Mouse (Mus musculus): ENCODE results near the gene Vti1a. TPM values are rescaled to one million over a fixed set of nuclear protein-coding genes. Genes with fewer than 3 reads are reported as not detected.

Vti1a gene
- polyA plus RNA-seq, 1 experiment from 2014 or later = 19.4 TPM

- no peak overlapping the region for H3K4me3 ChIP-seq (ENCODE audit: low read depth, low read length)
- H3K4me2 ChIP-seq (replicated peaks; ENCODE audit: low read depth) = no peak overlapping the region
- H3K9ac ChIP-seq (ENCODE audit: low read length) = no peak overlapping the region
- TF ChIP-seq CTCF (IDR thresholded peaks at IDR 0.05; ENCODE audit: low read depth) (no peak), EP300 (optimal IDR thresholded peaks at IDR 0.05) (no peak)
- ATAC-seq (ENCODE audit: low FRiP score, low TSS enrichment) (no peak), DNase-seq (ENCODE audit: low spot score) (no peak)
- H3K27me3 ChIP-seq (ENCODE audit: control insufficient read depth, insufficient read depth, low read length) = no peaks in the 10 kb centered on the region
- no peaks in the 10 kb centered on the region for H3K4me1 ChIP-seq (replicated peaks; ENCODE audit: control insufficient read depth, insufficient read depth)
- no peaks in the 10 kb centered on the region for H3K9me3 ChIP-seq (ENCODE audit: control insufficient read depth, low read length)
- WGBS = 90% methylated on average over 9 of the region's 9 CpGs
- no peaks in the 10 kb centered on the region for H3K36me3 ChIP-seq (ENCODE audit: control insufficient read depth, insufficient read depth, low read length)
- no peak overlapping the region for H3K27ac ChIP-seq (replicated peaks)
Measured at GRCm38 (mm10) chr19:55362606-55363005, 46.5 kb downstream of the Vti1a start.

GRCm38 (mm10) chr19:55369691-55370090 is 53.6 kb downstream of the Vti1a start:
- Histone ChIP-seq H3K4me3 (ENCODE audit: low read depth, low read length) (no peak overlapping the region), H3K36me3 (ENCODE audit: control insufficient read depth, insufficient read depth, low read length) (no peaks in the 10 kb centered on the region), H3K9ac (ENCODE audit: low read length) (no peak overlapping the region), H3K9me3 (ENCODE audit: control insufficient read depth, low read length) (no peaks in the 10 kb centered on the region), H3K4me2 (replicated peaks; ENCODE audit: low read depth) (no peak overlapping the region), H3K4me1 (replicated peaks; ENCODE audit: control insufficient read depth, insufficient read depth) (no peaks in the 10 kb centered on the region), H3K27me3 (ENCODE audit: control insufficient read depth, insufficient read depth, low read length) (no peaks in the 10 kb centered on the region), H3K27ac (replicated peaks) (no peak overlapping the region)
- DNase-seq (ENCODE audit: low spot score) (no peak), ATAC-seq (ENCODE audit: low FRiP score, low TSS enrichment) (no peak)
- TF ChIP-seq EP300 (optimal IDR thresholded peaks at IDR 0.05) = no peak
- no peak for TF ChIP-seq CTCF (IDR thresholded peaks at IDR 0.05; ENCODE audit: low read depth)
- WGBS = 49% methylated on average over 3 of the region's 3 CpGs

- 79% methylated on average over 6 of the region's 6 CpGs for WGBS
- no peak for ATAC-seq (ENCODE audit: low FRiP score, low TSS enrichment)
- H3K4me1 ChIP-seq (replicated peaks; ENCODE audit: control insufficient read depth, insufficient read depth) = no peaks in the 10 kb centered on the region
Measured at GRCm38 (mm10) chr19:55376331-55376730, 60.2 kb downstream of the Vti1a start.

GRCm38 (mm10) chr19:55377465-55377864 is 61.4 kb downstream of the Vti1a start:
- Histone ChIP-seq H3K27ac (replicated peaks) (no peak overlapping the region), H3K9me3 (ENCODE audit: control insufficient read depth, low read length) (no peaks in the 10 kb centered on the region), H3K4me2 (replicated peaks; ENCODE audit: low read depth) (no peak overlapping the region), H3K9ac (ENCODE audit: low read length) (no peak overlapping the region), H3K36me3 (ENCODE audit: control insufficient read depth, insufficient read depth, low read length) (no peaks in the 10 kb centered on the region), H3K4me1 (replicated peaks; ENCODE audit: control insufficient read depth, insufficient read depth) (no peaks in the 10 kb centered on the region), H3K27me3 (ENCODE audit: control insufficient read depth, insufficient read depth, low read length) (no peaks in the 10 kb centered on the region), H3K4me3 (ENCODE audit: low read depth, low read length) (no peak overlapping the region)
- DNase-seq (ENCODE audit: low spot score) = no peak
- 86% methylated on average over 4 of the region's 4 CpGs for WGBS
- TF ChIP-seq CTCF (IDR thresholded peaks at IDR 0.05; ENCODE audit: low read depth) (no peak), EP300 (optimal IDR thresholded peaks at IDR 0.05) (no peak)
- no peak for ATAC-seq (ENCODE audit: low FRiP score, low TSS enrichment)

More at GRCm38 (mm10) chr19:55376331-55376730, 60.2 kb downstream of the Vti1a start:
- Histone ChIP-seq H3K4me2 (replicated peaks; ENCODE audit: low read depth) (no peak overlapping the region), H3K9ac (ENCODE audit: low read length) (no peak overlapping the region), H3K9me3 (ENCODE audit: control insufficient read depth, low read length) (no peaks in the 10 kb centered on the region), H3K36me3 (ENCODE audit: control insufficient read depth, insufficient read depth, low read length) (no peaks in the 10 kb centered on the region), H3K4me3 (ENCODE audit: low read depth, low read length) (no peak overlapping the region), H3K27ac (replicated peaks) (no peak overlapping the region), H3K27me3 (ENCODE audit: control insufficient read depth, insufficient read depth, low read length) (no peaks in the 10 kb centered on the region)
- no peak for DNase-seq (ENCODE audit: low spot score)
- no peak for TF ChIP-seq EP300 (optimal IDR thresholded peaks at IDR 0.05)
- no peak for TF ChIP-seq CTCF (IDR thresholded peaks at IDR 0.05; ENCODE audit: low read depth)

GRCm38 (mm10) chr19:55378884-55379283 is 62.8 kb downstream of the Vti1a start:
- Histone ChIP-seq H3K36me3 (ENCODE audit: control insufficient read depth, insufficient read depth, low read length) (no peaks in the 10 kb centered on the region), H3K27ac (replicated peaks) (no peak overlapping the region), H3K9ac (ENCODE audit: low read length) (no peak overlapping the region), H3K4me3 (ENCODE audit: low read depth, low read length) (no peak overlapping the region), H3K4me1 (replicated peaks; ENCODE audit: control insufficient read depth, insufficient read depth) (no peaks in the 10 kb centered on the region), H3K27me3 (ENCODE audit: control insufficient read depth, insufficient read depth, low read length) (no peaks in the 10 kb centered on the region), H3K9me3 (ENCODE audit: control insufficient read depth, low read length) (no peaks in the 10 kb centered on the region), H3K4me2 (replicated peaks; ENCODE audit: low read depth) (no peak overlapping the region)
- no peak for TF ChIP-seq EP300 (optimal IDR thresholded peaks at IDR 0.05)
- no peak for TF ChIP-seq CTCF (IDR thresholded peaks at IDR 0.05; ENCODE audit: low read depth)
- no peak for ATAC-seq (ENCODE audit: low FRiP score, low TSS enrichment)
- DNase-seq (ENCODE audit: low spot score) = no peak
- 67% methylated on average over 2 of the region's 2 CpGs for WGBS

GRCm38 (mm10) chr19:55380764-55381163 is 64.7 kb downstream of the Vti1a start:
- ATAC-seq (ENCODE audit: low FRiP score, low TSS enrichment) (no peak), DNase-seq (ENCODE audit: low spot score) (no peak)
- no peaks in the 10 kb centered on the region for H3K9me3 ChIP-seq (ENCODE audit: control insufficient read depth, low read length)
- WGBS = 60% methylated on average over 12 of the region's 12 CpGs
- H3K27ac ChIP-seq (replicated peaks) = no peak overlapping the region
- H3K27me3 ChIP-seq (ENCODE audit: control insufficient read depth, insufficient read depth, low read length) = no peaks in the 10 kb centered on the region
- TF ChIP-seq CTCF (IDR thresholded peaks at IDR 0.05; ENCODE audit: low read depth) = no peak
- no peaks in the 10 kb centered on the region for H3K4me1 ChIP-seq (replicated peaks; ENCODE audit: control insufficient read depth, insufficient read depth)
- no peak overlapping the region for H3K4me3 ChIP-seq (ENCODE audit: low read depth, low read length)
- H3K9ac ChIP-seq (ENCODE audit: low read length) = no peak overlapping the region
- no peaks in the 10 kb centered on the region for H3K36me3 ChIP-seq (ENCODE audit: control insufficient read depth, insufficient read depth, low read length)
- H3K4me2 ChIP-seq (replicated peaks; ENCODE audit: low read depth) = no peak overlapping the region

Data from stomach, postnatal 0 days (tissue).